Mouse (Mus musculus) left cerebral cortex, postnatal 14 days (tissue): ENCODE data around the gene Ecsit. TPM values are rescaled to one million over a fixed set of nuclear protein-coding genes. Genes with fewer than 3 reads are reported as not detected.

ENCODE experiments used
- DNase-seq, 2 experiments: peaks; one replicate each; pipeline ENCODE4 v3.0.0; 2021 to 2022; ENCODE audit warnings: low spot score in 2 of 2, mixed read lengths in 1 of 2
- intact Hi-C: fragments of 180-260 bp; cut with DNase I; formaldehyde crosslinking; loops from one replicate; pipeline ENCODE4 v1.15.1; 2025
- microRNA-seq, 2 experiments: library from miRNA; unstranded; fragments of <30 nt; microRNA quantifications; one replicate each; pipeline ENCODE4 v1.2.0; 2022
- total RNA-seq, 2 experiments: library from RNA; stranded (reverse); gene quantifications; 2 replicates each; pipeline ENCODE4 v1.2.3; 2021

Gene Ecsit
- total RNA-seq, 2 experiments from 2014 or later, result 41.5 to 43.2 TPM

DNA sequence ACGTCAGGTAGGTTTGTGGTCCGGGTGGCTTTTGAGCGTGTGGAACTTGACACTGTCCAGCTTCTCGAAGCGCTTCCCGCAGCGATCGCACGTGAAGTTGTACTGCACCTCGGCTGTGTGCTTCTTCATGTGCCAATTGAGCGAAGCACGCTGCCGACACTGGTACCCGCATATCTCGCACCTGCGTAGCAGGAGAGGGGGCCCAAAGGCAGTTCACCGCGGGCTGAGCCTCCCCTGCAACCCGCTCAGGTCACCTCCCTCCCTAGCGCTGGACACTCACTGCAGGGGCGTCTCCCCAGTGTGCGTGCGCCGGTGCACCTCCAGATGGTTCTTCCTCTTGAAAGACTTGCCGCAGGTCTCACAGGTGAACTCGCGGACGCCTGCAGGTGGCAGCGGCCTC lies 29.5 kb downstream of the Ecsit start:
- intact Hi-C loops, result no loop called here
- DNase-seq, result no peak

DNA sequence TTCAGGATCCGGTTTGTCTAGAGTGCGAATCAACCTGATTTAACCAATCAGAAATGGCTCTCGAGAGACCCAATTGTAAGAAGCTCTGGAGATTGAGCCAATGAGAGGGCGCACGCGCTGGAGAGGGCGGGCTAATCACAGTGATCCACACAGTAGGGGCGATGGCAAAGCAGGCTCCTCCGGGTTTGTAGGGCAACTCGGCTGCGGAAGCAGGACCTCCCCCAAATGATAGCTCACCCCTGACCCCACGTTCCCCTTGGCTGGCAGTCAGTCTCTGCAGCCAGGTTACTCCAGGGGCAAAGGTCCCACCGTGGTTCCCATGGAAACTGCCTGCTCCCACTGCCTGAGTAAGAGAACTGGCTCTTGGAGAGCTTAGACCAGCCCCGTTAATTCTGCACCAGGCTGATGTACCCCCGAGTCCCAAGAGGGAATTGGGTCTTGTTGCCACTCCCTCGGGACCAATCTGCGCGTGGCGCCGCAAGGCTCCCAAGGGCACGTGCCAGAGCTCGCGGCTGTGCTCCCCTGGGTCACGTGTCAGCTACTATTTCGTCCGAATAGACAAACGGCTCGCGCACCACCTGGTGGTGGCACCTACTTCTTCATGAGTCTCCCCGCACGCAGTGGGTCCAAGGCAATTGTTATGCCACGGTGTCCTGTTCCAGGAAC lies 30.7 kb downstream of the Ecsit start:
- DNase-seq, result peak; percentile 83 to 88
- intact Hi-C loops, result loop anchor here (5.0 kb wide), 2 partner anchors 42 to 102 kb away; no protein-coding TSS in a partner anchor

DNA sequence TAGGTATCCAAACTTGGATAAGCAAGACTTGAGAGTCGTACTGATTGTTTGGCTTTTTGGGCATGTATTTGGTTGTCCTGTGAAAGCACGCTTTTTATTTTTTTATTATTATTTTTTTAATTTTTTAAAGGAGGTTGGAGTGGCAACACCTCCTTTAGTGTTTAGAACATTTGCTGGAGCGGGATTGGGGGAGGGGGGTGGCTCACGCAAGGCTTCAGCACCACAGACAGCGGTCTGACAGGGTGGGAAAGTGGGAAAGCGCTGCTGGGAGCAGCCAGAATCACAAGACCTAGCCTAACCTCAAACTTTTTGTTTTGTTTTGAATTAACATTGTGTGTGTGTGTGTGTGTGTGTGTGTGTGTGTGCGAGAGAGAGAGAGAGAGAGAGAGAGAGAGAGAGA lies 31.6 kb downstream of the Ecsit start:
- intact Hi-C loops, result loop anchor here (5.0 kb wide), 2 partner anchors 41 to 101 kb away; no protein-coding TSS in a partner anchor
- no peak for DNase-seq

DNA sequence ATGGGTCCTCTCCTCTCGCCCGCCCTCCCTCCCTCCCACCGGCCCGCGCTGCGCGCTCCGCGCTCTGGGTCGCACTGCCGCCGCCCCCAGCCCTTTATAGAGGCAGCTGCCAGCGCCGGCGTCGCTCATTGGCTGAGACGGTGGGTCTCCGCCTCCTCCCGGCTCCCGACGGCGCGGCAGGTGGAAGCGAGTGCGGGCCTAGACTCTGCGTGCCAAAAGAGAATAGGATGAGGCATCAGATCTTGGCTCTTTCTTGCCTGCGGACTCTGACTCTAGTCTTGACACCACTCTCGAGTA lies 33.3 kb downstream of the Ecsit start, which contains the start of gene Elavl3:
Gene Elavl3, minus strand, starts transcription at position 66 of the 297 bp plus-strand sequence.
- intact Hi-C loops, result loop anchor here (5.0 kb wide), 2 partner anchors 40 to 100 kb away; no protein-coding TSS in a partner anchor
- DNase-seq, result peak; percentile 85 to 87

DNA sequence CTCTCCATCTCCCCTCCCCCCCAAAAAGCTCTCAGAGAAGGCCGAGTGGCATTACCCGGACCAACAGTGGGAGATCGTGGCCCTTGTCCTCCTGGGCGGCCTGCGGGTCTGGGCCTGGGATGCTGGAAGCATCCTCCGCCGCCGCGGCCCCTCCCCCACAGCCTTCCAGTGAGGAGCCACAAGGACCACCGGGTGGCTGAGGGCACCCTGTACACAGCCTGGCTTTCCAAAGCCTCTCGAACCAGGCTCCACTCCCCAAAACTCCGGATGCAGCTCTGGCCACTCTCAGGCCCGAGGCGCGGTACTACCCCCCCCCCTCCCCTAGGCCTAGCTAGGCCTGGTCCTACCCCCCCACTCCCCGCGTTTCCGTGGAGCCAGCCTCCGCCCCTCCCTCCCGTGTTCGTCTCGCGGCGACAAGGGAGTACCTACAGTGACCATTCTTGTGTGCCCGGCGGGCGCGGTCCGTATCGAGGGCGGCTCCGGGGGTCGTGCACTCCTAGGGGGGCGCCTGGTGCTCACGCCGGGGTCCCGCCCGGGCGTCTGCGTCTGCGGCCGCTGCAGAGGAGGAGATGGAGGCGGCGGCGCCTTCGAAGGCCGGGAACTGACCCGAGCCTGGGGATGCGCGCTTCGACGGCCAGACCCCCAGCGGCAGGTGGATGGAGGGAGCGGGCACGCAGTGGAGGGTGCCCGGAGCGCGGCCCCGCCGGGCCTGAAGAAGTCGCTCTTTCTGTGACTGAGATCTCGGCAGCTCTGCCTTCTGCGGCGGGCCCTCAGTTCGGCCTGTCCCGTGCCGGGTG lies 33.9 kb downstream of the Ecsit start:
- intact Hi-C loops, result loop anchor here (5.0 kb wide), 2 partner anchors 39 to 99 kb away; no protein-coding TSS in a partner anchor
- DNase-seq, result peak in 1 of 2 experiments; percentile 39

DNA sequence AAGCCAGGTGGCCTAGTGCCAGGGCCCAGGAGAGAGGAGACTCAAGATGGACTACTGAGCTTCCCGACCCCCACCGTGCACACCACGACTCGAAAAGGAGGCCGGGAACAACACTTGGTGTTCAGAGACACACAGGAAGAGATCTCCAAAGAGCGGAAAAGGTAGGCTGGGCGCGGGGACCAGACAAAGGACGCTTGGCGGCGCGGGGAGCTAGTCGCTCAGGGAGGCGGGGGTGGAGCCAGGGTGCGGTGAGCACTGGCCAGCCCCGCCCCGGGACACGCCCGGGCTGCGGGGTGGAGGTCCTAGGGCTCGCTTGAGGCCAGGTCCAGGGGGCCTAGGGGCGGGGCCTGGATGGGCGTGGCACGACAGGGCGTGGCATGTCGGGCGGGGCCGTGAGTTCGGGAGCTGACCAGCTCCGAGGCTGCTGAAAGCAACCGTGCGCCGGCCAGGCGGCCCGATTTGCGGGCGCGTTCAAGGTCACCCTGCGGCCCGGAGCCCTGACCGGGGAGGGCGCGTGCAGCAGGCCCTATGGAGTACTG lies 34.8 kb downstream of the Ecsit start:
- DNase-seq, result peak; percentile 52 to 64
- intact Hi-C loops, result loop anchor here (5.0 kb wide), 2 partner anchors 38 to 98 kb away; no protein-coding TSS in a partner anchor

DNA sequence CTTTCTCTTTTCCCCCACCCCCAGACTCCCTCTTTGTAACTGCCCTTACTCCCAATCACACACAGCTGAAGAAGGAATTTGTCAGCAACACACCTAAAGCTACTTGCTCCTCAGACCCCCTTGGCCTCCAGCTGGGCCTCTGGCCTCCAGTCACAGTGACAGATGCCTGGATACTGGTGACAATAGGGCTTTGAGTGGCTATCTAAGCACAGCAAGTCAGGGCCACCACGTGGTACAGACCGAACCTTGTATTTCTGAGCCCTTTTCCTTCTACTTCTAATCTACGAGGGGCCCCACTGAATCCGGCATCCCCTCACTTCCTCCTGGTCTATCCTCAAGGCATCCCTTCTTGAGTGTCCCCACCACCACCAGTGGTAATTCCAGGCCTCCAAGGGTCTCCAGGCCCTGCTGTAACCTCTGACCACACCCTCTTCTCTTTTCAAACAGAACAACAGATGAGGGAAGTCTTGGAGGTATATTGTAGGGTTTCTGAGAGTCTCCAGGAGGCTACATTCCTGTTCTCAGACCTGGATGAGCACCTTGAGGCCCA lies 35.4 kb downstream of the Ecsit start:
- no peak for DNase-seq

DNA sequence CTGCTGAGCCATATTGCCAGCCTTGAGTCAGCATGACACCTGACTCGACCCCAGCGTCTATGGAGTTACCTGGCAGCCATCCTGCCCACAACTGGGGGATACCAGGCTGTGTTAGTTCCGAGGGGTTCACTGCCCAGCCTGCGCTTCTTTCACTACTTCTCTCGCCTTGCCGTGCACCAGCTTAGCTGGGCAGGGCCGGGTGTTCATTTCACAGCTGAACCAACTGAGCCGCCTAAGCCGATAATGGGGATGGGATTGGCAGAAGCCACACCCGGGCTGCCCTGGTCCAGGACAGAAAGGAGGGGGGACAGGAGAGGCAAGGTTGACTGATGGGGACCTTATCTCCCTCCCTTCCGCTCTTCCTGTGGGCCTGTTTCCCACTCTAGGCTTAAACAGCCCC lies 35.9 kb downstream of the Ecsit start:
- intact Hi-C loops, result no loop called here
- DNase-seq, result no peak

More for the DNA sequence above, 35.4 kb downstream of the Ecsit start:
- intact Hi-C loops, result loop anchor here (5.0 kb wide), 2 partner anchors 37 to 97 kb away; no protein-coding TSS in a partner anchor

DNA sequence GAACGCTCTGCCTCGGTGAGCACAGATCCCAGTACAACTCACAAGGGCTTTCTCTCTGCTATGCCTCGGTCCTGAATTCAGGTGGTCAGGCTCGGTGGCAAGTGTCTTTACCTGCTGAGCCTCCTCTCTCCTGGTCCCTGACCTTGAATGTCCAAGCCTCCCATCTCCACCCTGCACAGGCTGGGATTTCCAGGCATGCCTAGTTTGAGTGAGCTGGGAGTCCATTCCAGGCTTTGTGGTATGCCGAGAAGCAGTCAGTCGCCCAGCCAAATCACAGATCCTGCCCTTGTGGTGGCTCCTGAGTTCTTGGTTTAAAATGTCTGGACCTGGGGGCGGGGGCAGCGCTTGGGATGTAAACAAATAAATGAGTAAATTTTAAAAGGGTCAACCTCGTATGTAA lies 37.9 kb downstream of the Ecsit start:
- intact Hi-C loops, result no loop called here
- DNase-seq, result no peak

DNA sequence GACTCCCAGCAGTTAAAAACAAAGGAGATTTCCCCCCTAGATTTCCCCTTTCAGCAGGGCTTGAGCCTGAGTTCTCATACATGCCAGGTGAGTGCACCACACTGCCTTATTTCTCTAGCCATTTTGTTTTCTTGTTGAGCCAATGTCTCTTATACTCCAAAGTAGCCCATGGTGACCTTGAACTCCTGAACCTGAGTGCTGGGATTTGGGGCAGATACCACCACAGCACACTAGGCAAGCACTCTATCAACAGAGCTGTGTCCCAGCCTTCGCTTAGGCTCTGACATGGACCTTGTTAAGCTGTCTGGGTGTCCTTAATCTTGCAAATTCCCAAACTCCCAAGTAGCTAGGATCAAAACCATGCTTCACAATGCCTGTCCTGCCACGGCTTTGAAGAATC lies 43.4 kb downstream of the Ecsit start:
- intact Hi-C loops, result no loop called here
- DNase-seq, result no peak

DNA sequence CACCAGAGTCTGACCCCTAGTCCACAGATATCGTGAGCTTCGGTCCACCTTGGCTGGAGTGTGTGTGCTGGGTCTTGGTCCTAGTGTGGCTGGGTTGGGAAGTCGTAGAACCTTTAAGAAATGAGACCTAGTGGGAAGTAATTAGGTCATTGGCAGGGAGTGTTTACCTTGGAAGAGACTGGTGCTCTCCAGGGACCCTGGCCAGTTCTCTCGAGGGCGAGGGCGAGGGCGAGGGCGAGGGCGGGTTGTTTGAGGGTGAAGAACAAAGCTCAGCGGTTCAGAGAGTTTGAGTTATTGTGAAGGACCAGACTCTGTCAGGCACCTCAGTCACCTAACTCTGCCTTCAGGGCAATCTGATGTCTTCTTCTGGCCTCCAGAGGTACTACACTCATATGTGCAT lies 47.4 kb downstream of the Ecsit start:
- DNase-seq, result no peak
- intact Hi-C loops, result no loop called here

DNA sequence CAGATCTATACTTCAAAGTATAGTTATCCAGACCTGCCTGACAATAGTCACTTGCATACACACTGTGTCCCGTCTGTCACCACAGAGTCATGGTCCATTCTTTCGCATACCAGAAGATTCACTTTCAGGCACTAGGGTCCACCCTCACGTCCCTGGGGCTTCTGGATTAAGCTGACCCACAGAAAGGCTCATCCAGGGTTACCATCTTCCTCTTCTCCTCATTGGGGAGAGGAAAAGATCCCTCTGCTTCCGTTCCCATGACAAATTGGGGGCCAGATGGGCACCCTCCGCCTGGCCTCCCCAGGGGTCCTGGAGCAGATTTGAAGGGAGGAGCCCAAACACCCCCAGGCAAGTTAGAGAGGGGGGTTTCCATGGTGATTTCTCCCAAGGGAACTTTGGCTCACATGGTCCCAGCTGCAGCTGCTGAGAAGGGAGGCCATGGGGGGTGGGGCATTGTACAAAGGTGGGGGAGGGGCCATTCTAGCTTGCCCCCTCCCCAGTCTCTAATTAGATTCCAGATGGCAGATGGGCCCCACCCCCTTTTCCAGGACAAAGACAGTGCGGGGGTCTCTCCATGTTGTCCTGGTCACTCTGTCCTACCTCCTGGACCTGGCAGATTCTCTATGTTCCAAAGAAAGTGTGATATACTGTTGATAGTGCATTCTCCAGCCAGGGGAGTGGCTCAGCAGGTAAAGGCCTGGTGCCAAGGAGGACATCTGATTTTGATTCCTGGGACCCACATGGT lies 49.8 kb downstream of the Ecsit start:
- intact Hi-C loops, result no loop called here
- no peak for DNase-seq

DNA sequence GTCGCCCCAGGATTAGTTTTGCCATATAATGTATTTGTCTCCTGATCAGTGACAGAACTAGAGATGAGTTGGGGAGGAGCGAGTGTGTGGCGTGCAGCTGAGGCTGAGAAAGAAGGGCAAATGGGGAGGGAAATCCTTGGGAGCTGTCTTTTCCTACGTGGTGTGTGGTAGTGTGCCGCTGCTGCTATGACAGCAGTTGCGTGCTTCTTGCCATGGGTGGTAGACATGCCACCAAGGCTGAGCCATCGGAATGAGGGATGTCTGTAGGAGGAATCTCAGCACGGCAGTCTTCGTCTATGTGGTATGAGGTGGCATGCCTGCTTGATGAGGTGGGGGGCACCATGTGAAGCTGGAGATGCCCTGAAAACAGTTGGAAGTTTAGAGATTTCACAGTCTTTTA lies 54.9 kb downstream of the Ecsit start:
- no peak for DNase-seq
- intact Hi-C loops, result no loop called here

DNA sequence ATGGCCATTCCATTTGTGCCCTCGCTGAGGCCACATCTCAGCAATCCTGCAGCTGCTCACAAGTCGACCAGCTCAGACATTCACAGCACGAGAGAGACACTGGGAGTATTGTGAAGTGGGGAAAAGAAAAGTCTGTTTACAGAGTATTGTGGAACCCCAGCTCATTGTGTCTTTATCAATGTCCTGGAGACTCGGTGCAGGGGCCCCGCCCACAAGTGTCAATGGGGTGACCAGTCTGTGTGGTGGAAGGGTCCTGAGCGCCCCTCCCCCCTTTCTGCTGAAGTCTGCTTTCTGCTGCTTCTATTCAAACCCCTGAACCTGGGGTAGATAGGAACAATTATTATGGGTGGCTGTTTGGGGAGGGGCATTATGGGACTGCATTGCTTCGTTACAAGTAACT lies 56.8 kb downstream of the Ecsit start:
- intact Hi-C loops, result no loop called here
- no peak for DNase-seq

DNA sequence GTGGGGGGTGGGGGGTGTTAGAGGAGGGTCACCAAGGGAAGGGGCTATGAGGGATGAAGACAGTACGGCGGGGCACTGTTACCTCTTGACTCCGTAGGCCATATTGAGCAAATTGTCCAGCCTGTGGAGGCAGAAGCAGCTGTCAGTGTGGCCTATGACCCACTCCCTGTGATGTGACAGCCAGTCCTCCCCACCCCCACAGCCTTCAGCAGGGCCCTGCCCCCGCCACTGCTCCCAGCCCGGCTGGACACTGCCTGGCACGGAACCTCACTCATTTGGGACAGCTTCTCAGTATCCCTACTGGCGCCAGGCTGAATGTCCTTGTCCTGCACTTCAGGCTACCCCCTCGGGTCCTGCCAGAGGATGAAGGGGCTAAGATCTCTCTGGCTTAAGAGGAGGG lies 60.6 kb downstream of the Ecsit start:
- intact Hi-C loops, result no loop called here

More for the DNA sequence above, 60.6 kb downstream of the Ecsit start:
- no peak for DNase-seq

Small RNA genes within 50 kb of the gene (microRNA-seq; reads per million reads assigned to microRNA genes)
- 0 to 0.53 reads per million in 2 experiments for gene Mir7084

Other genes with a start within 250 kb of the Ecsit start
- not detected for gene Angptl8, start 249.9 kb downstream of the Ecsit start, total RNA-seq
- 10 to 100 TPM; 18.5 to 22.6 TPM for gene Dock6, start 232.8 kb downstream of the Ecsit start, total RNA-seq
- gene Rab3d, start 167.2 kb downstream of the Ecsit start, total RNA-seq, result 10 to 100 TPM; 17.5 to 24.8 TPM
- 10 to 100 TPM; 12.5 to 14.7 TPM for gene Ccdc159, start 158.0 kb downstream of the Ecsit start, total RNA-seq
- gene Tmem205, start 157.9 kb downstream of the Ecsit start, total RNA-seq, result 10 to 100 TPM; 28.0 to 33.5 TPM
- gene Plppr2, start 148.4 kb downstream of the Ecsit start, total RNA-seq, result 100 to 1,000 TPM; 262 to 263 TPM
- 10 to 100 TPM; 14.4 to 15.0 TPM for gene Swsap1, start 129.7 kb downstream of the Ecsit start, total RNA-seq
- 1 to 10 TPM; 1.4 to 3.4 TPM for gene Epor, start 121.9 kb downstream of the Ecsit start, total RNA-seq
- gene Rgl3, start 96.0 kb downstream of the Ecsit start, total RNA-seq, result 1 to 10 TPM; 1.7 to 2.4 TPM
- gene Ccdc151, start 82.8 kb downstream of the Ecsit start, total RNA-seq, result 1 to 10 TPM; 7.3 to 7.7 TPM
- 100 to 1,000 TPM in 1 of 2 experiments, 10 to 100 TPM in 1; 98.9 to 102 TPM for gene Prkcsh, start 82.6 kb downstream of the Ecsit start, total RNA-seq
- gene Elavl3, start 33.4 kb downstream of the Ecsit start, total RNA-seq, result 100 to 1,000 TPM; 155 to 168 TPM
- 1 to 10 TPM; 1.4 to 3.7 TPM for gene Gm49318, start 14.2 kb downstream of the Ecsit start, total RNA-seq
- 10 to 100 TPM; 19.0 to 21.6 TPM for gene Zfp653, start 14.1 kb downstream of the Ecsit start, total RNA-seq
- under 1 TPM; 0.88 to 0.93 TPM for gene Cnn1, start 13.8 kb upstream of the Ecsit start, total RNA-seq
- 10 to 100 TPM; 62.0 to 64.2 TPM for gene Elof1, start 31.7 kb upstream of the Ecsit start, total RNA-seq
- under 1 TPM; 0.40 to 0.53 TPM for gene Acp5, start 50.3 kb upstream of the Ecsit start, total RNA-seq
- 10 to 100 TPM; 33.1 to 51.9 TPM for gene Pigyl, start 71.4 kb upstream of the Ecsit start, total RNA-seq
- under 1 TPM in 1 of 2 experiments, not detected in 1; 0.24 TPM for gene Zfp872, start 102.7 kb upstream of the Ecsit start, total RNA-seq
- 10 to 100 TPM; 17.5 to 18.6 TPM for gene Zfp809, start 140.3 kb upstream of the Ecsit start, total RNA-seq
- gene Zfp599, start 174.5 kb upstream of the Ecsit start, total RNA-seq, result 1 to 10 TPM; 2.8 TPM
- 10 to 100 TPM; 15.9 to 17.4 TPM for gene Zfp810, start 222.2 kb upstream of the Ecsit start, total RNA-seq